9 mouse cellular contexts compared by ENCODE assay signal in the genomic region with DNA sequence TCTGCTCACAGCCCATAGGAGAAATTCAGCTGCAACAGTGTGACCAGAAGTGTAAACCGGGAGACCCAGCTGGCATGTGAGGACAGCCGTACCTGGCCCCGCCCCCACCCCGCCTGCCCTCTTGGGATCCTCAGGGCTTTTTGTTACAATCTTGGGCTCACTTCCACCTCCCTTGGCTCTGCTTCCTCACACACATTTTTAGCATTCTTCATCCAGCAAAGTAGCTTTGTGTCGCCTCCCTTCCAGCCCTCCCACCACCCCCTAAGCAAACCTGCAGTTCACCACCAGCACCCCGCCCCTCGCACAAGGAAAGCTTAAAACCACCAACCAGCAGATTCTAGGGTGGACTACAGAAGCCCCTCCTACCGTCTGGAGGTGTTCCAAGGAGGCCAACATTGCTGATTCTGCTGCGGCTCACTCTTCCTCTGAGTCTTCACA.
DNase-seq lines count a peak whose midpoint lies in the region; ATAC-seq lines count a peak whose summit lies in the region.
"Had no signal": no experiment of that assay in that cellular context is flagged by ENCODE, and none has a peak within 500 bp of the region (broad histone marks: within the 10 kb centered on the region; RNA-seq: fewer than 3 reads in every experiment).

No protein-coding gene starts in this region.

- no peak overlapping the region for H3K4me2 ChIP-seq in hindbrain, embryonic 15.5 days
- 0 out of 2 replicates have a peak overlapping the region, but pooled peaks have one; percentile 10 for H3K4me2 ChIP-seq in liver, embryonic 13.5 days

- no peak overlapping the region for H3K4me3 ChIP-seq in hindbrain, embryonic 15.5 days
- no peak overlapping the region for H3K4me3 ChIP-seq in liver, embryonic 13.5 days (replicated peaks)
- H3K4me3 ChIP-seq: heart, adult 2 months had no signal

- H3K27ac ChIP-seq in hindbrain, embryonic 15.5 days (replicated peaks): no peak overlapping the region
- H3K27ac ChIP-seq in liver, embryonic 13.5 days: no peak overlapping the region; the same call in 1 of the 2 replicates

- no peaks in the 10 kb centered on the region for H3K27me3 ChIP-seq in hindbrain, embryonic 15.5 days
- no peaks in the 10 kb centered on the region for H3K27me3 ChIP-seq in liver, embryonic 13.5 days

- 32% methylated on average over 9 of the region's 9 CpGs for WGBS in hindbrain, embryonic 15.5 days
- 32% methylated on average over 9 of the region's 9 CpGs for WGBS in liver, embryonic 13.5 days (ENCODE audit: insufficient replicate concordance)

- peaks cover 3% of the 10 kb centered on the region; the same call in 1 of the 2 replicates for H3K4me1 ChIP-seq in hindbrain, embryonic 15.5 days (replicated peaks)
- H3K4me1 ChIP-seq in liver, embryonic 13.5 days (replicated peaks): peaks cover 23% of the 10 kb centered on the region

- no peaks in the 10 kb centered on the region for H3K36me3 ChIP-seq in hindbrain, embryonic 15.5 days
- no peaks in the 10 kb centered on the region for H3K36me3 ChIP-seq in liver, embryonic 13.5 days

- ATAC-seq in frontal cortex, adult (ENCODE audit: low TSS enrichment): peak; percentile 23; the same call in 1 of the 2 replicates
- ATAC-seq in hindbrain, embryonic 15.5 days (ENCODE audit: low FRiP score, low read depth): peak; percentile 30; the same call in 1 of the 2 replicates
- no peak for ATAC-seq in liver, embryonic 13.5 days (ENCODE audit: low read depth)

- no peaks in the 10 kb centered on the region for H3K9me3 ChIP-seq in hindbrain, embryonic 15.5 days
- no peaks in the 10 kb centered on the region for H3K9me3 ChIP-seq in liver, embryonic 13.5 days (replicated peaks)

- no peak for DNase-seq in frontal cortex, postnatal 25 days (ENCODE audit: low spot score in 2 of 2)
- DNase-seq in ZHBTc4 (ENCODE audit: low read depth, low spot score): peak; percentile 98
- DNase-seq in liver, embryonic 13.5 days: no peak
- DNase-seq in thymus, postnatal 4 days: peak; percentile 54
- no peak for DNase-seq in spleen, adult 12 weeks (ENCODE audit: low spot score)
- no peak for DNase-seq in right cerebral cortex, postnatal 14 days

- no peak overlapping the region for H3K9ac ChIP-seq in hindbrain, embryonic 15.5 days
- no peak overlapping the region for H3K9ac ChIP-seq in liver, embryonic 13.5 days

Comparison
In these comparisons a context has a peak if more than half of its experiments do, and no peak if none do; other contexts are left out.
1. DNase-seq: peak in ZHBTc4 (single experiment) and thymus, postnatal 4 days (single experiment); none in frontal cortex, postnatal 25 days (0 of 2), liver, embryonic 13.5 days (single experiment), spleen, adult 12 weeks (single experiment) and right cerebral cortex, postnatal 14 days (single experiment).